Mouse (Mus musculus): ENCODE measurements around the gene Arfgap2. TPM values are rescaled to one million over a fixed set of nuclear protein-coding genes. Genes with fewer than 3 reads are reported as not detected.

The Arfgap2 gene
- polyA plus RNA-seq (2015; fragmentation: Nextera tagmentation; extraction: Ambion mirVana), result 77.1 and 79.2 TPM in 2 replicates

GRCm38 (mm10) chr2:91264711-91265681 lies at the start of gene Arfgap2:
TSS of gene Arfgap2 (plus strand) at chr2:91264974.

GRCm38 (mm10) chr2:91236601-91237510 lies 27.9 kb upstream of the Arfgap2 start, which contains the start of gene Ddb2:
TSS of gene Ddb2 (minus strand) at chr2:91236982.

GRCm38 (mm10) chr2:91255661-91256150 lies 9.1 kb upstream of the Arfgap2 start, which contains the start of gene Pacsin3:
TSS of gene Pacsin3 (plus strand) at chr2:91255954.

Other genes with a start within 250 kb of the Arfgap2 start
- gene Rapsn, start 229.4 kb upstream of the Arfgap2 start, polyA plus RNA-seq (2015; fragmentation: Nextera tagmentation; extraction: Ambion mirVana), result 58.7 and 61.8 TPM in 2 replicates
- gene Psmc3, start 211.0 kb upstream of the Arfgap2 start, polyA plus RNA-seq (2015; fragmentation: Nextera tagmentation; extraction: Ambion mirVana), result 341 and 342 TPM in 2 replicates
- gene Slc39a13, start 194.6 kb upstream of the Arfgap2 start, polyA plus RNA-seq (2015; fragmentation: Nextera tagmentation; extraction: Ambion mirVana), result 37.7 and 43.8 TPM in 2 replicates
- gene Spi1, start 182.6 kb upstream of the Arfgap2 start, polyA plus RNA-seq (2015; fragmentation: Nextera tagmentation; extraction: Ambion mirVana), result 7.5 and 10.0 TPM in 2 replicates
- 0.34 and 0.54 TPM in 2 replicates for gene Mybpc3, start 146.8 kb upstream of the Arfgap2 start, polyA plus RNA-seq (2015; fragmentation: Nextera tagmentation; extraction: Ambion mirVana)
- 2.8 TPM in 2 replicates for gene Madd, start 81.1 kb upstream of the Arfgap2 start, polyA plus RNA-seq (2015; fragmentation: Nextera tagmentation; extraction: Ambion mirVana)
- gene Nr1h3, start 62.1 kb upstream of the Arfgap2 start, polyA plus RNA-seq (2015; fragmentation: Nextera tagmentation; extraction: Ambion mirVana), result 4.0 and 13.8 TPM in 2 replicates
- 11.3 and 14.2 TPM in 2 replicates for gene Acp2, start 62.1 kb upstream of the Arfgap2 start, polyA plus RNA-seq (2015; fragmentation: Nextera tagmentation; extraction: Ambion mirVana)
- gene Ddb2, start 28.0 kb upstream of the Arfgap2 start, polyA plus RNA-seq (2015; fragmentation: Nextera tagmentation; extraction: Ambion mirVana), result 5.9 and 6.2 TPM in 2 replicates
- 240 and 279 TPM in 2 replicates for gene Pacsin3, start 9.0 kb upstream of the Arfgap2 start, polyA plus RNA-seq (2015; fragmentation: Nextera tagmentation; extraction: Ambion mirVana)
- 24.2 and 28.0 TPM in 2 replicates for gene 1110051M20Rik, start 179.7 kb downstream of the Arfgap2 start, polyA plus RNA-seq (2015; fragmentation: Nextera tagmentation; extraction: Ambion mirVana)
- 6.0 and 6.5 TPM in 2 replicates for gene Lrp4, start 192.5 kb downstream of the Arfgap2 start, polyA plus RNA-seq (2015; fragmentation: Nextera tagmentation; extraction: Ambion mirVana)

Data from skeletal muscle tissue, postnatal 0 days (tissue).